Mouse (Mus musculus): Measurements from ENCODE around the gene Gm42669.

DNA sequence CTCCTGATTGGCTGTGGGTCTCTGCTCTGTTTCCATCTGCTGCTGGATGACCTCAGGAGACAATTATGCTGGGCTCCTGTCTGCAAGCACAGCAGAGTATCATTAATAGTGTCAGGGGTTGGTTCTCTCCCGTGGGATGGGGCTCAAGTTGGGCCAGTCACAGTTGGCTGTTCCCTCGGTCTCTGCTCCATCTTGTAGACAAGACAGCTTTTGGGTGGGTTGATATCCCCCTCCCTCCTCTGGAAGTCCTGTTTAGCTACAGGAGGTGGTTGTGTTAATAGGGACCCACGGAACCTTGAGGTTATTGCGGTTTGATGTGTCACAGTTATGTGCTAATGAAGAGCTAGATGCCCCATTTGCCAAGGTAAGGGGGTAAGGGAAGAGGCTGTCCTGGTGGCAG is 18.4 kb upstream of the Gm42669 start:
- TF ChIP-seq ZNF384 (IDR thresholded peaks at IDR 0.05; ENCODE audit: low read depth, low read length) = no peak
- no peak for TF ChIP-seq BHLHE40 (IDR thresholded peaks at IDR 0.05; ENCODE audit: borderline replicate concordance, low read depth, low read length)
- no peak for TF ChIP-seq NELFE (IDR thresholded peaks at IDR 0.05; ENCODE audit: low read depth, low read length)
- TF ChIP-seq HCFC1 (IDR thresholded peaks at IDR 0.05; ENCODE audit: low read depth, low read length) = no peak
- no peak for TF ChIP-seq ZC3H11A (IDR thresholded peaks at IDR 0.05; ENCODE audit: low read depth, low read length)
- no peak for TF ChIP-seq MAX (IDR thresholded peaks at IDR 0.05; ENCODE audit: low read length)
- no peak for TF ChIP-seq CTCF (IDR thresholded peaks at IDR 0.05 in 2 of 3, conservative IDR thresholded peaks at IDR 0.05 in 1 of 3; ENCODE audit: control insufficient read depth in 1 of 3, insufficient read depth in 1 of 3, low read depth in 2 of 3, low read length in 3 of 3, poor library complexity in 1 of 3, severe bottlenecking in 1 of 3)
- TF ChIP-seq MAFK (IDR thresholded peaks at IDR 0.05; ENCODE audit: borderline replicate concordance, low read depth, low read length) = no peak
- TF ChIP-seq TAL1 (IDR thresholded peaks at IDR 0.05; ENCODE audit: low read length) = no peak
- no peak for TF ChIP-seq POLR2A (IDR thresholded peaks at IDR 0.05; ENCODE audit: control insufficient read depth in 1 of 2, insufficient read depth in 1 of 2, low read depth in 1 of 2, low read length in 2 of 2, poor library complexity in 1 of 2)
- no peak for TF ChIP-seq RAD21 (IDR thresholded peaks at IDR 0.05; ENCODE audit: low read depth, low read length)
- TF ChIP-seq ZMIZ1 (IDR thresholded peaks at IDR 0.05; ENCODE audit: low read depth, low read length) = no peak
